Mouse (Mus musculus) Muller cell, postnatal 12 days (primary cell): ENCODE measurements around the gene Runx3.

Experiments
- DNase-seq: peaks from one replicate; pipeline ENCODE4 v3.0.0-alpha.2; 2015; ENCODE audit errors: inconsistent ontology term

Gene Runx3

GRCm38 (mm10) chr4:135220641-135221040 is 100.2 kb downstream of the Runx3 start:
- DNase-seq: no peak

GRCm38 (mm10) chr4:135221632-135222407 is 101.4 kb downstream of the Runx3 start:
- DNase-seq: no peak

GRCm38 (mm10) chr4:135223808-135224207 is 103.4 kb downstream of the Runx3 start:
- no peak for DNase-seq

GRCm38 (mm10) chr4:135226008-135226667 is 105.7 kb downstream of the Runx3 start:
- DNase-seq: no peak
